Mouse (Mus musculus): ENCODE results near the gene Rab38.

DNA sequence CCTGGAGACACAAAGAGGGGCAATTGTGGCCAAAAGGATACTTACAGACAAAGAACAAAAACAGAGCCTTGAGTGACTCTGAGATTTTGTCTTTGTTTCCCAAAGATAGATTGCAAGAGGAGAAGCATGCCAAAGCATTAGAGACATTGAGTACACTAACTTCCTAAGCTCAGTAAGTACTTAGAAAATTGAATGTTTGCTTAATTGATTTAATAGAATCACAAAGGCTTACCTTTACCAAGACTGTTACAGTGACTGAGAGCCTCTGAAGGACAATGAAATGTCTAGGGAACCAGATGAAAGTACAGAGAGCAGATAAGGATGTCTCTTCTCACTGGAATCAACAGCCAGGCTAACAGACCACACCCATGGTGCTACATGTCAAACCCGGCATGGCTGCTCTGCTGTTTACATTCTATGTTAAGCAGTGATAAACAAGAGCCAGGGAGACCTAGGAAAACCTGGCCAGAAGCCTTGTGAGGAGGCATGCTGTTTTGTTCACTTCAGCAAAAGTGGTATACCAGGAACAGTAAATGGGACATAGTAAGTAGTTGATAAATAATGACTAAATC, 97.1 kb downstream of the Rab38 start:
- TF ChIP-seq CTCF (IDR thresholded peaks at IDR 0.05; ENCODE audit: borderline replicate concordance, extremely low read depth, insufficient read depth, insufficient read length) = no peak
- no peak for TF ChIP-seq POLR2A (IDR thresholded peaks at IDR 0.05; ENCODE audit: borderline replicate concordance, extremely low read depth, insufficient read depth, insufficient read length, poor library complexity, severe bottlenecking)
